Mouse (Mus musculus): ENCODE measurements at regions not wholly inside any gene's neighbourhood (a gene's known extent, or its start where the extent isn't known, plus 50 kb on each side); places are given as distances from the start of the nearest gene placed in this dataset.
"Not testable (repeated sequence)": the region's sequence is repeated elsewhere in the genome, so short reads cannot be mapped to it uniquely, and the experiment has no call there.

GRCm38 (mm10) chr1:42585191-42585590 lies 110.4 kb upstream of the Pou3f3 start:
- DNase-seq: no peak

DNA sequence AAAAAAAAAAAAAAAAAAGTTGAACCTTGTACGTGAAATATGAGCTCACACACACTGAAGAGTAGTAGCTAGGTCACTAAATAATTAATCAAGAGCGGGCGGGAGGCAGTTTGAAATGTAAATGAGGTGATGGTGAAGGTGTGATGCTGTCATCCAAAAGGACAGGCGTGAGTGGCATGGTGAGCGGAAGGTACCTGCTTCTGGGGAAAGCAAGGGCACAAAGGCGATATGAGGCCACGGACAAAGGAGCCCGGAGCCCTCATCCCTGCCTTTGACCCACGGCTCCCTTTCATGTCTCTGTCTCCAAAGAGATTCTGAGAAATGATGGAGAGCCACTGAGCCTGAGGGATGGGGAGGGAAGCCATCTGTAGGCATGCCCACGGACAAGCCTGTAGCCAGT lies 107.1 kb upstream of the Pou3f3 start:
- DNase-seq: no peak

DNA sequence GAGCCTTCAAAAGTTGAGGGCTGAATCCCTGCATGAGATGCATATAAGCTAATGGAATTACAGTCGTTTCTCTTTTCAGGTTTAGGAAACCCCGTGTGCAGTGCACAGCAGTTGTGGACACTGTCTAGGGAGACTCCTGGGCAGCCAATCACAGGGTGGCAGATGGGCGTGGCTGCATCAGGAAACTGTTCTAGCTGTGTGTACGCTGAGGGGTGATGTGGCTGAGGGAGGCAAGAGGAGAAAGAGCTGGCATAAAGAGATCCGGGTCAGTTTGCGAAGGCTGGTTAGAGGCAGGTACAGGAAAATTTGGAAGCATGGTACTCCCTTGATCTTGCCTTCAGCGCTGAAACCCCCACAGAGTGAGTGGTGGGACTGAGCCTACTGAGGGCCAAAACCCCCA lies 106.1 kb upstream of the Pou3f3 start:
- DNase-seq: no peak

- DNase-seq: no peak
Observed at GRCm38 (mm10) chr1:42591855-42592254, 103.7 kb upstream of the Pou3f3 start.

DNA sequence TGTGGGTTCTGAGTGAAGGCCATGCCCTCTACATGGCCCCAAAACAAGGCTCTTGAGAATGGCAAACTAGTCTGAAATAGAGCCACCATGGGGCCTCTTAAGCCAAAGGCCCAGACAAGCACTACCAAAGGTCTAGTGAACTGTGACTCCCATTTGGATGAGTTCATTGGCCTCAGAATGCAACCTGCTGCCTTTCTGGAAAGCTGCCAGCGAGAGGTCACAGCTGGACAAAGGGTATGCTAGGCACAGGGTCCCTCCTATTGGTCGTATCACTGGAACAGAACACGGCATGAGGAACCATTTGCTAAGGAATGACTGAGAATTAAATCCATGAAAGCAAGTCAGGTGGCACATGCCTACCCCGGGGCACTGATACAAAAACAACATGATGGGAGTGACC lies 98.5 kb upstream of the Pou3f3 start:
- DNase-seq: no peak

GRCm38 (mm10) chr1:42599238-42599637 lies 96.3 kb upstream of the Pou3f3 start:
- DNase-seq: no peak

DNA sequence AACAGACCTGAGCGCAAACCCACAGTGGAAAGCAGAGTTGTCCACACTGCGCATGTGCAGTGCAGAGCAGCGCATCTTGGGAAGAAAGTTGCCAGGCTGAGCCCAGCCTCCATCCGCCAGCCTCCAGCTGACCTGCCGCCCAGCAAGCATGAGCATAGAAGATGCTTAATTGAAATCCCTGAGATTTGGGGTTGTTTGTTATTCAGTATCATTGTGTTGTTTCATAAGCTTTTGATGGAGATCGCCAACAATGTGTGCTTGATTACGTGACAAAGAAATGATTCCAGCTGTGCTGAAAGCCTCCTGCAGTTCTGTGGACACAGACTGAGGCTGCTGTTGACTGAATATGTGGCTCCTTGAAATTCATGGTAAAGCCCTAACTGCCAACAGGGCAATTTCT lies 89.3 kb upstream of the Pou3f3 start:
- no peak for DNase-seq

- DNase-seq: not testable (repeated sequence)
Observed at GRCm38 (mm10) chr1:42607466-42608043, 88.0 kb upstream of the Pou3f3 start.

DNA sequence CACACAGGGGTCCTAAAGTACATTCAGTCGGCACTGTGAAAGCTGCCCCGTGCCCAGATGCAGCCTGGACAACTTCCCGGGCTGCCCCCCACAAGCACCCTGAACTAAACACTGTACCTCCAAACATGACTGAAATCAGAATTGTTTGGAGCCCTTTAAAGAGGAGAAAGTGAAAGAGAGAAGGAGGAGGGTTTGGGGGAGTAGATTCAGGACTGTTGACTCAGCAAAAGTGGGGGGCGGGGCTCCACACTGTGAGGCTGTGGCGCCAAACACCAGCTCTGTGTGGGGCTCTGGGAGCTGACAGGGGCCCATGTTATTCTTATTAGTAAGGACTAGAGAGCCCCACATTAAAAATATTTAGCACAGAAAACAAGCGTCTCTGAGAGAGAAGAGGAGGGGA lies 71.8 kb upstream of the Pou3f3 start:
- no peak for DNase-seq

DNA sequence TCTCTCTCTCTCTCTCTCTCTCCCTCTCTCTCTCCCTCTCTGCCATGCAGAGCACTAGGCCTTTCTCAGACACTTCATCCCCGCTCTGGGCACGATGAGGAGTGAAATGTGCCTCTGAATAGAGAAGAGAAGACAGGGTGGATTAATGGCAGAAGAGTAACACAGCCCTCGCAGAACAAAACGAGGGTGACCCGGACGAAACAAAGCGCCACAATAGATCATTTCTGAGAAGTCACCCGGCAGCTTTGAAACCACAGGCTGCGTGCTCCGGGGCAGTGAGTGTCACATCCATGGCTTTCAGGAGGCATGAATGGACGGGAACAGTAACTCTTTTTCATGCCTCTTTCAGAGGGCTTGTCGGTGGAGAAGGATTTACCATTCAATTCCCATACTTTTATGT lies 66.8 kb upstream of the Pou3f3 start:
- no peak for DNase-seq

- DNase-seq: no peak
Observed at GRCm38 (mm10) chr1:42629465-42630261, 65.9 kb upstream of the Pou3f3 start.

- no peak for DNase-seq
Observed at GRCm38 (mm10) chr1:42632286-42632685, 63.3 kb upstream of the Pou3f3 start.

DNA sequence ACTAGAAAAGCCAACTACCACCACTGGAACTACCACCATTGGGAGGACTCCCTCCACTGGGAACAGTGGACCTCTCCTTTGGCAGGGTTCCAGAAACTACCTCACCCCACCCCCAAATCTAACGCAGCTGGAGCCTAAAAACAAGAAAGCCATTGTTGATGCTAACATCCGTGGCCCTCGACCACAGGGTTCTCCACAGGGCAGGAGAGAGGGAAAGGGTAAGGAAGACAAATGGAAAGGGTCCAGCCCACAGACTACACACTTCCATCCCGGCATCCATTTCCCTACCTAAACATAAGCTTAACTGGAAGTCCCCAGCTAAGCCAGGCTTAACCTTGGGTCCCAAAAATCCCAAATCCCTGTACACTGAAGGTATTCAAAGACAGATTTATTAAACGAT lies 59.0 kb upstream of the Pou3f3 start:
- DNase-seq: no peak

Data from right cerebral cortex, postnatal 14 days (tissue).